Mouse (Mus musculus) heart, postnatal 0 days (tissue): ENCODE measurements around the gene Hoxa1. TPM values are rescaled to one million over a fixed set of nuclear protein-coding genes. Genes with fewer than 3 reads are reported as not detected.
A peak's percentile ranks its signal among the peaks of the same experiment; 100 is the strongest.

ENCODE experiments used
- ATAC-seq: fragments of 200-750 bp; cut with Nextera tagmentation; 2 replicates; pipeline ENCODE4 v1.8.0; 2017; ENCODE audit warnings: low read depth, moderate number of reproducible peaks, moderate library complexity; ENCODE audit not compliant: insufficient read depth
- DNase-seq: peaks from one replicate; pipeline ENCODE4 v3.0.0-alpha.2; 2016; ENCODE audit warnings: low spot score
- H3K27ac ChIP-seq: fragments of 300-500 bp; sonication (generic); 2 replicates; pipeline ENCODE4 v1.5.1; 2014; ENCODE audit warnings: low read depth, mild to moderate bottlenecking
- H3K27me3 ChIP-seq: fragments of 300-500 bp; sonication (generic); 2 replicates; pipeline ENCODE4 v1.6.1; 2014; ENCODE audit warnings: low read length, mixed read lengths; ENCODE audit not compliant: control insufficient read depth, insufficient read depth
- H3K36me3 ChIP-seq: fragments of 300-500 bp; sonication (generic); replicated peaks from 2 replicates; pipeline ENCODE4 v1.6.1; 2014; ENCODE audit warnings: low read length, mixed read lengths; ENCODE audit not compliant: control insufficient read depth, insufficient read depth
- H3K4me1 ChIP-seq: fragments of 300-500 bp; sonication (generic); 2 replicates; pipeline ENCODE4 v1.6.1; 2014; ENCODE audit warnings: antibody characterized with exemption; ENCODE audit not compliant: control insufficient read depth, insufficient read depth
- H3K4me2 ChIP-seq: fragments of 300-500 bp; sonication (generic); 2 replicates; pipeline ENCODE4 v1.6.1; 2014; ENCODE audit warnings: low read depth, mild to moderate bottlenecking, low read length, moderate library complexity
- H3K4me3 ChIP-seq: fragments of 300-500 bp; sonication (generic); 2 replicates; pipeline ENCODE4 v1.5.1; 2014; ENCODE audit warnings: low read depth, low read length
- H3K9ac ChIP-seq: fragments of 300-500 bp; sonication (generic); replicated peaks from 2 replicates; pipeline ENCODE4 v1.6.1; 2014; ENCODE audit warnings: low read depth, low read length, mixed read lengths
- H3K9me3 ChIP-seq: fragments of 300-500 bp; sonication (generic); replicated peaks from 2 replicates; pipeline ENCODE4 v1.6.1; 2016; ENCODE audit warnings: low read length; ENCODE audit not compliant: control insufficient read depth
- CTCF ChIP-seq: IDR thresholded peaks from 2 replicates; pipeline ENCODE4 v1.5.1; 2016; ENCODE audit warnings: antibody characterized with exemption, control low read depth, low read depth
- EP300 ChIP-seq: IDR thresholded peaks from 2 replicates; pipeline ENCODE4 v1.6.1; 2016; ENCODE audit warnings: antibody characterized with exemption, low read depth
- WGBS: fragments of 180-500 bp; shearing (Covaris S2); extraction: QIAGEN DNeasy Blood & Tissue Kit; methylation state at CpG from one replicate; pipeline ENCODE4 v1.1.7; 2014; 5-methylcytosine and 5-hydroxymethylcytosine counted together
- polyA plus RNA-seq: library from polyadenylated mRNA; unstranded; fragments of >200 nt; fragmentation: Nextera tagmentation; extraction: Ambion mirVana; gene quantifications from 2 replicates; pipeline ENCODE4 v1.2.1, GENCODE M21; 2015
- total RNA-seq: library from RNA; depleted of rRNA; stranded (reverse); fragments of >200 nt; gene quantifications from 2 replicates; pipeline ENCODE4 v1.2.3, GENCODE M21; 2014; ENCODE audit warnings: low replicate concordance

The Hoxa1 gene
- total and polyA plus RNA-seq, 2 experiments from 2014 or later: 0.08 TPM; not detected in 1

- under 1% methylated on average over 65 of the region's 65 CpGs for WGBS
- no peak within 1 kb of the TSS for H3K27ac ChIP-seq
- DNase-seq (no peak), ATAC-seq (no peak; the same call in 1 of the 2 replicates)
- H3K4me3 ChIP-seq: peak within 1 kb of the TSS; percentile 48
- no peaks in the 10 kb centered on the region for H3K36me3 ChIP-seq
- no peak within 1 kb of the TSS; the same call in 1 of the 2 replicates for H3K9ac ChIP-seq
- peaks cover 99% of the 10 kb centered on the region for H3K27me3 ChIP-seq
- peak within 1 kb of the TSS; percentile 56 for H3K4me2 ChIP-seq
- no peaks in the 10 kb centered on the region for H3K9me3 ChIP-seq
- no peaks in the 10 kb centered on the region for H3K4me1 ChIP-seq
- TF ChIP-seq EP300 (no peak), CTCF (peak; percentile 64)
Observed at GRCm38 (mm10) chr6:52204050-52204752, 46.1 kb upstream of the Hoxa1 start, which contains the start of gene Hoxa5. TSS of gene Hoxa5 (minus strand) at chr6:52204587.

DNA sequence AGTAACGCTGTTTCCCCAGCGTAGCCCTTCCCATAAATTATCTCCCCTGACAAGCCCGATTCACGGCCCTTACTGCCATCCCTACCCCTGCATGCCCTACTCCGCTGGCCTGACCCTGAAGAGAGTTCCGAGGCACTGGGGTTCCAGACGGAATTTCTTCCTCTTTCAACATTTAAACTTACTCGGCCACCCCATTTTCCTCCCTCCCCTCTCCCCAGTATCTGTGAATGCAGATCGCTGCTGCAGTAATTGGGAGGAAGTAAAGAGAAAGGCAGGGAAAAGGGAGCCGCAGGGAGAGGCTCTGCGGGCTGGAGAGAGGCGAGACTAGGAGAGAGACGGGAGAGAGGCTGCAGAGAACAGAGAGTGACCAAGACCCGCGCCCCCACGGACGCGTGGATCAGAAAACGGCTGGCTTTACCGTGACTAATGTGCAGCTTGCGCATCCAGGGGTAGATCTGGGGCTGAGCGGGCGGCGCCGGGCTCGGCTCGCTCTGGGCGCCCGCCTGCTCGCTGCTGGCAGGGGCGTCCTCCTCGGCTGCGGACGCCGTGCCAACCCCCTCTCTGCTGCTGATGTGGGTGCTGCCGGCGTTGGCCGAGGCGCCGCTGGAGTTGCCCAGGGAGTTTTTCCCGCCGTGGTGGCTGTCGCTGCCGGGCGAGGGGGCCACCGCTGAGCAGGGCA, 45.4 kb upstream of the Hoxa1 start:
- DNase-seq (no peak), ATAC-seq (0 out of 2 replicates have a peak, but pooled peaks have one; percentile 27)
- H3K27me3 ChIP-seq: peaks cover 99% of the 10 kb centered on the region
- TF ChIP-seq EP300 (no peak), CTCF (no peak)
- WGBS: 2% methylated on average over 46 of the region's 46 CpGs
- peak overlapping the region; percentile 48 for H3K4me3 ChIP-seq
- H3K4me2 ChIP-seq: peak overlapping the region; percentile 56
- no peaks in the 10 kb centered on the region for H3K9me3 ChIP-seq
- no peak overlapping the region for H3K27ac ChIP-seq
- no peak overlapping the region; the same call in 1 of the 2 replicates for H3K9ac ChIP-seq
- H3K36me3 ChIP-seq: no peaks in the 10 kb centered on the region
- H3K4me1 ChIP-seq: no peaks in the 10 kb centered on the region

DNA sequence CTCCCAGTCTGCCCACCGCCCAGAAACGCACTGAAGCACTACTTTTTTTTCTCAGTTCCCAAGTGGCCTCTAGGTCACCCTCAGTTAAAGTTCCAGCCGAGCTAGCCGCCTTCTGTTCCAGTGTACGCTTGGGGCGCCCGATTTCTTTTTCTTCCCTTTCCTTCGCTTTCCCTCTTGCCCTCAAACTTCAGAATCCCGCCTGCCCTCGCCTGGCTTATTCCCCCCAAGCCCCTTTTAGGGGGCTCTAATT, 44.9 kb upstream of the Hoxa1 start:
- Histone ChIP-seq H3K4me2 (peak overlapping the region; percentile 56), H3K4me3 (peak overlapping the region; percentile 48), H3K4me1 (no peaks in the 10 kb centered on the region), H3K36me3 (no peaks in the 10 kb centered on the region), H3K27me3 (peaks cover 99% of the 10 kb centered on the region), H3K27ac (no peak overlapping the region), H3K9me3 (no peaks in the 10 kb centered on the region), H3K9ac (no peak overlapping the region)
- TF ChIP-seq CTCF (no peak), EP300 (no peak)
- ATAC-seq (no peak), DNase-seq (no peak)
- WGBS: 4% methylated on average over 10 of the region's 10 CpGs

DNA sequence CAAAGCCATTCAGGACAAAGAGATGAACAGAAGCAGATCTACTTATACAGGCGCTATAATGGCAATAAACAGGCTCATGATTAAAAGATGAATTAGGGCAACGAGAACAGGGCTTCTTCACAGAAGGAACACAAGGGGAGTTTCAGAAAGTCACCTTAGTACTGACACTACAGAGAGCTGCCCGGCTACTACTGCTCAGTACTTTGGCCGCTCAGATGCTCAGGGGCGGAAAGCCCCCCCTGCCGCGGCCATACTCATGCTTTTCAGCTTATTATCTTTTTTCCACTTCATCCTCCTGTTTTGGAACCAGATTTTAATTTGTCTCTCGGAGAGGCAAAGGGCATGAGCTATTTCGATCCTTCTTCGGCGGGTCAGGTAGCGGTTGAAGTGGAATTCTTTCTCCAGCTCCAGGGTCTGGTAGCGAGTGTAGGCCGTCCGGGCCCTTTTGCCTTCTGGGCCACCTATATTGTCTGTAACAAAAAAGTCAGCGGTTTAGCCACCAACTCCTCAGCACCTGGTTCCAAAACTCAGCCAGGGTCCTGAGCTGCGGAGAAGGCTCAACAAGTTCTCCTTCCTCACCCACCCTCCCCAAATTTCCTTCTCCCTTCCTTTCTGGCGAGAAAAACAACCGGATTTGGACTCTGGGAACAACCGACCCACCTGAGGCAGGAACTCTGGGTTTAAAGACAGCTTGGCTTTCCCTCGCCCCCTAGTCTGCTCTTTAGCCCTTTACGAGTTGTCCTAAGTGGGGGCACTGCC, 44.4 kb upstream of the Hoxa1 start:
- H3K4me1 ChIP-seq: no peaks in the 10 kb centered on the region
- H3K4me3 ChIP-seq: peak overlapping the region; percentile 48
- H3K27ac ChIP-seq: no peak overlapping the region
- TF ChIP-seq CTCF (no peak), EP300 (no peak)
- no peaks in the 10 kb centered on the region for H3K36me3 ChIP-seq
- no peaks in the 10 kb centered on the region for H3K9me3 ChIP-seq
- DNase-seq (no peak), ATAC-seq (no peak)
- H3K4me2 ChIP-seq: peak overlapping the region; percentile 56
- H3K27me3 ChIP-seq: peaks cover 100% of the 10 kb centered on the region
- WGBS: 15% methylated on average over 22 of the region's 22 CpGs
- no peak overlapping the region for H3K9ac ChIP-seq

DNA sequence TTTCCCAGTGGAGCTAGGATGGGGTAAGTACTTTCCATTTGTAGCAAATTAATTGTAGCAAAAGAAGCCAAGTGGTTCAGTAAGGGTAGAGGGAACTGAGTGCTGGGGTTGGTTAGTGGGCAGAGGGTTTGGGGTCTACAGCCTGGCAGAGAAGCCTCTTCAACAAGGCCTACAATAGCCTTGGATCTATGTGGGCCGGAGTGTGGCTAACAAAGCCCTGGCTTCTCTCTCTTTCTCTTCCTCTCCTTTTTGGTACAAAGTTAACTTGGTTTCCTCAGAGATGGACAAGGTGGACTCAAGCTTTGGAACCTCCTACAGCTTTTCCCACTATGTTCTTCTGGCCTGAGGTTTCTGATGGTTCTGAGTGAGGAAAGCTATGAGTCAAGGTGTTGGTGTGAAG, 43.2 kb upstream of the Hoxa1 start:
- no peak for ATAC-seq
- Histone ChIP-seq H3K4me2 (no peak overlapping the region), H3K27ac (no peak overlapping the region), H3K9ac (no peak overlapping the region), H3K4me3 (no peak overlapping the region), H3K27me3 (peaks cover 100% of the 10 kb centered on the region), H3K36me3 (no peaks in the 10 kb centered on the region), H3K4me1 (no peaks in the 10 kb centered on the region), H3K9me3 (no peaks in the 10 kb centered on the region)
- no peak for DNase-seq
- no peak for TF ChIP-seq EP300
- no peak for TF ChIP-seq CTCF
- 21% methylated on average over 1 of the region's 1 CpGs for WGBS
